Mouse (Mus musculus): ENCODE measurements around the gene Epha4.

Epha4 gene

DNA sequence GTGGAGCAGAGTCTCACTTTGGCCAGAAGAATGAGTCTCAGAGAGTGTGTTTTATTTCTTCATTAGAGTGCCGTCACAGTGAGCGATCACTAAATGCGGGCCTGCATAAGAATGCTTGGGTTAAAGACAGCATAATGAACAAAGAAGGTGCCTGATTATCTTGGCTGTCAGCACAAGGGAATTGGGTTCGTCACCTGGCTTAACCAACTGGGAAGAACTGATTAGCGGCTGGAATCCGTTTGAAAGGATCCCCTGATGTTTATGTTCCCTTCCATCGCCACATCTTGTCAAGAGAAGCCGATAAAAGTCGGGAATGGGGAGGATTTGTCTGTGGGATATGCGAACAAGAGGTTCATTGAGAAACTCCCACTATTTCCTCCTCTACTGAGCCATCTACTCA lies 74.4 kb downstream of the Epha4 start:
- DNase-seq, result no peak

DNA sequence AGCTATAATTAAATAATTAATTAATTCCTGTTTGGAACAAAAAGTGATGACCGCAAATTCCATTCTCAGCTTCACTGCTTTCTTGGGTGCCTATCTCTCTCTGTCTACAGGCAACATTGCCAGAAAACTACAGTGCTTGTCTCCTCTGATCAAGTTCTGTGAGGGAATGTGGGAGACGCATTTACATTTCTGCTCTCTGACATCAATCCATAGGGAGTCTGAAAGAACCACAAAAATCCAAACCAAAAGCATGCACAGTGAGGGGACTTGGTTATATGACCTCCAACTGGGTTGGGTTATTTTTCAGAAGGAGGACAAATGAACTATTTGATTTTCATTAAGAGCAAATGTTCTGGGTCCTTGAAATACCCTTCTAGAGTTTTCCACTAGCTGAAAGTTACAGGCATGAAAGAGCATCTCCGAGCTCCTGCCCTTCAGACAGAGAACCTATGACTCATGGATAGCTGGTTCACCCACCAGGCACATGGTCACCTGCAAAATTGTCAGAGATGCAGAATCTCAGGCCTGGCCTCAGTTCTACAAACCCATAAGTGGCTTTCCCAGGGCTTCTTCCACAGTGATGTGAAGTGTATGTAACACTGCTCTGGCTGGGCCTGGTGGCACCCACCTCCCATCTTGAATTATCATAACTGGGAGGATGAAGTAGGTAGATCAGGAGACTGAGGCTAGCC lies 75.4 kb downstream of the Epha4 start:
- DNase-seq, result no peak

DNA sequence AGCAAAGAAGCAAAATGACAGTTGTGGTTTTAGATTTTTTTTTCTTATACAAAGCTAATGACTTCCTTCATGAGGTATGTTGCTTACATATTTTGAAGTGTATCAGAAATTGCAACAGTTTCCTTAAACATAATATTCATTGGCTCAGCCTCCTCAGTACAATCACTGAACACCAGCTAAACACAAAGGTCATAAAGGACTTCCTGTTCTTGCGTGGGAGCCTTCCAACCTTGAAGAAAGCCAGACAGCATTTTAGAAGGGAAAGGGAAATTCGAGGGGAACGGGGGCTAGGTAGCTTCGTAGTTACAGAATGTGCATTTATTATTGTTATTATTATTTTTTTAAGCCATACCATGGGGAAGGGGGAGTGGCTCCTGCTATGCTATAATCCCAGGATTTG lies 76.2 kb downstream of the Epha4 start:
- no peak for DNase-seq

DNA sequence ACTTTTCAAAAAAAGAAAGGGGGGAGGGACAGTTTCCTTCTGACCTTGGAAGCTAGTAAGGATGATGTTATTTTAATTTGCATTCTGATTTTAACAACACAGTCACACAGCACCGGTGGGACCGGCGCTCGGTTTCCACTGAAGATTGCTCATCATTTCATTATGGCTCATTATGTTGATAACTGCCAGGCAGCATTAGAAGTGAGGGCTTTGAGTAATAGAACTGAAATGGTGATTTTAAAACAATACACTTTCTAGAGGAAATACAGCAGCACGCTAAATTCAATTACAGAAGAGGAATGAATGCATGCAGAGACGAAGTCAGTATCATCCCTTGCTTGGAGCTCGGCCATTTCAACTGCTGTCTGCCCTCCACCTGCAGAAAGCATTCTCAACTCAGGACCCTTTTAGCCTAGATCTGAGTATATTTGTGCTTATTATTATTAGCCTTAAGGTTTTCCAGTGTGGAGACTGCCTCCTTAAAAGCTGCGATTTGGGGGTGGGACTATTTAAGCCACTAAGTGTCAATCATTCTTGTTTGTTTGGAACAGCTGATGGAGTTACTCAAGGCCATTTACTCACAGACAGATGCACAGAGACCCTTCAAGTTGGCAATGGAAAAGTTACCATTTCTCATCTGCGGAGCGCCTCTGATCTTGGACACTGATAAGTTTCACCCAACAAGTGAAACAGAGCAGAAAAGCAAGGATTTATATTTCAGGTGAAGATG lies 76.8 kb downstream of the Epha4 start:
- no peak for DNase-seq

DNA sequence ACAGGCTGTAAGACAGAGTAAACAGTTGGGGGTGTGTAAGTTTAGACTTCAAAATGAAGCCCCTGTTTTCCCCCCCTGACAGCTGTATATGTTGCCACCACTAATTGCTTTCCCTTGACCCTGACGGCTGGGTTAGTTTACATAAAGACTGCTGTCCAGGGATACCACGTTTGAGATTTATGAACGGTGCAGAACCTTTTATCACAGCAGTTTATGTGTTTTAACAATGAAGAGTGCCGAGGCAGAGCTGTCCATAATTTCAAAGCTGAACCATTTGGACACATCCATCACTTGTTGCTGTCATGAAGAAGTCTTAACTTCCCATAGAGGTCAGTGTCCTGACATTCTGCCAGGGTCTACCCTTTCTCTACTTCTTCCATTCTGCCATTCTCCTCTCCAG lies 79.8 kb downstream of the Epha4 start:
- DNase-seq, result no peak

DNA sequence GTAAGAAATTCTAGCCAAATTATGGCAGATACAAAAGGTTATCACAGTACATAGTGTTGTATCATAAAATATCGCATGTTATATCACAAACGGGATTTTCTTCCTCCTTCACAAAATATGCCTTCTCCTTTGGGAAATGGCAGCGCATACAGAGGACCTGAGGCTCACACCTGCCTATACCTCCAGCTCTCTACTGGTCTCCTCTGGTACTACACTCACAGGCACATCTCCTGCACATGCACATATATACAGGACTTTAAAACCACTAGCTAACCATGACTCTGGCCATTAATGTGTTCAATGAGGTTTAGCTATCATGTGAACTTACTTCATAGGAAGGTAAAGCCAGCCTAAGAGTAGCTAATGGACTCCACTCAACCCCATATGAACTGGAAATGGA lies 81.7 kb downstream of the Epha4 start:
- DNase-seq, result no peak

DNA sequence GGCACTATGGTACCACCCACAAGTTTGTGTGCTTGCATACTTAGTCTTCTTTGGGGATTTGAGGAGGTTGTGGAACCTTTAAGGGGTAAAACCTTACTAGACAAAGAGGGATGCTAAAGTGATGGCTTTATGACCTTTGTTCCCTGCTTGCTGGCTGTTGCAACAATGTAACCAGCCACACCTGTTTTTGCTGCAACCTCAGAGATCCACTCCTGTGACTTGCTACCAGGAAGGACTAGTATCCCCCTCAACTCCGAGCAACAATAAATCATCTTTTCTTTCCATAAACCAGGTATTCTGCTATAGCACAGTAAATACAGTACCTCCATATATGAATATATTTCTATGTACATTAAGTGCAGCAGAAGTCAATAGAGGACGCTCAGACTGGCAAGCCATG lies 82.4 kb downstream of the Epha4 start:
- DNase-seq, result no peak

DNA sequence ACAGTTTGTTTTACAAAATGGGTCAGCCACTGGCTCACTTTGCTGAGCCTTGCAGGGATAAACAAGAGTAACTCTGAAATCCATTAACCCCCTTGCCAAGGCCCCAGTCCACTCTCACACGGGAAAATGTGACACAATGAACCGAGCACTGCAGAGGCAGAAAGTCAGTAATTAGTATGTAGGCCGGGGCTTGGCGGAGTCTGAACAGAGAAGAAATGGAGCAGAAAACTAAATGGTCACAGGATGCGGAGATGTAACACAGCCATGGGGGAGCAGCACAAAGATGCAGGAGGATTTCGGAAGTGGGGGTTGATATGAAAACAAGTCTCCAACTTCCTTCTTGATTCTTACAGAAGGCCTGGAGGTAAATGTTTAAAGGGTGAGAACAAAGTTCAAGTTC lies 85.7 kb downstream of the Epha4 start:
- no peak for DNase-seq

DNA sequence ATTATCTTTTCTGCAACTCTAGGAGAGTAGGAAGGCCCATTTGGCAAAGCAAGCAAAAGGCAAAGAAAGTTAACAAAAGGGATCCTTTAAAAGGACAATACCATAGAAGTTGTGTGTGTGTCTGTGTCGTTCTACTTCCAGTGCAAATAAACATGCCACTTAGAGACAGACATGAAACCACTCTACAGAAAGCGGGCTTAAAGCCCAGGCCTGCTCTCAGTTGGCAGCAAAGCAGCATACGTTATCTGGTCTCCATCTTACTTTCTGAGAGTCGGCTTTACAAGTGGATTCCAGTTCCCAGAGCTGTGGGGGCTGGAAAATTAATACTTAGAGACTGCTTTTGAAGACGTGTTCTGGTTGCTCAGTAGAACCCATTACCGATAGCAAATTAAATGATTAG lies 87.9 kb downstream of the Epha4 start:
- DNase-seq, result no peak

DNA sequence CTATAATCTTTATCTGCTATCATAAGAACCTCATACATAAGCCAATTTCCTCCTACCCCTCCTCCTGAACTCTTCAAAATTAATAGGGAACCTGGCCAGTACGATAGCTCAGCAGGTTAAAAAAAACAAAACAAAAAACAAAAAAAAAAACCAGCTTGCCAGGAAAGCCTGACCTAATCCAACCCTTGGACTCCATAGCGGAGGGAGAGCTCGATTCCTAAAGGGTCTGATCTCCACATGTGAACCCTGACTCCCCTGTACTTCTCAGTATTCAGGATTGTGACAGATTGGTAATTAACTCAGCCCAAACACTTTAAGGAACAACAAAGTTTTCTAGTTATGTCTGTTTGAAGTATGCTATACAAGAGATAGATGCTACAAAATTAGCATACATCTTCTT lies 89.7 kb downstream of the Epha4 start:
- DNase-seq, result no peak

DNA sequence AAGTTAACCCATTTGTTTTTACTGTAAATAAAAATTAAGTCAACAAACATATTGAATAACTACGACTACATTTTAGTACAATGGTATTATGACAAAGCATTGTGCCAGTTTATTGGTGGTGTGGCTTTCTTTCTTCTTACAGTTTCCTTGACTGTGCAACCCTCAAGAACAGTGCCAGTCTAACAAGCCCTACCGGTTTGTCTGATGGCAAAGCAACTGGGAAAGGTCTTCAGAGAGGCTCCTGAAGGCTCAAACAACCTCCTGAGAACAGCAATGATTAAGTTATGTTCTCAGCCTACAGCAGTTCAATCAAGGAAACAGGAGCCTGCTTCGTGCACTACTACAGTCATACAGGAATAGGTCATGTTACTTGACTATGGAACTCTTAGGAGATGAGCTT lies 93.8 kb downstream of the Epha4 start:
- DNase-seq, result peak; percentile 27

DNA sequence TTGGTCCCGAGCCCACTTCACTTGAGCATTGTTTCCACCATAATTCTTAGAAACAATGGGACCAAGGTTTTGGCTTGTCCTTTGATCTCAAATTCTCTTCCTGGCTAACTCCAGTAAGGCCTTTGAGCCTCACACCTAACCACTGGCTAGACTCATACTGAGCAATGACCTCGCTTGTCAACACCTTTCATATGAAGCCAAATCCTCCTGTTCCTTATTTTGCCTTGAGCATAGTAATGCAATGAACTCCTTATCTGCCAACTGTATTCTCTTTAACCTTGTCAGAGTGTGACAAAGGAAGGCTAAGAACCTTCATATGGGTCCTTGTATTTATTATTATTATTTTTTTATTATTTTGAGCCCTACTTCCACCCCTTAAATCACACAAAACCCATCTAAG lies 94.5 kb downstream of the Epha4 start:
- DNase-seq, result no peak

DNA sequence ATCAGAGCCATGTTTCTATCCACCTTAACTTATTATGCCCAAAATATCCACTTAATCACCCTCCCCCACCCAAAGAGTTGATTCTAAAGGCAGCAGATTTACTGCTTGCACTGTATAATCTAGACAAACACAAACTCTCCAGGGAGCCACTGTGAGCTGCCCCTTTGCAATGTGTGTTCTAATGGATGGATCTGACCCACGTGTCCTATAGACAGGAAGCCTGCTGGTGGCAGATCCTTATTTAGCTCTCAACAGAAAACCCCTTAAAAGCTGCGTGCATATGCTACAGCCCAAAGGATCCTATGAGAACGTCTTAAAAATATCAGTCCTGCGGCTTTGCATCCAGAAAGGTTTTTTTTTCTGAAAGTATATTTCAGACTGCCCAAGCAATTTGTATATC lies 98.0 kb downstream of the Epha4 start:
- no peak for DNase-seq

DNA sequence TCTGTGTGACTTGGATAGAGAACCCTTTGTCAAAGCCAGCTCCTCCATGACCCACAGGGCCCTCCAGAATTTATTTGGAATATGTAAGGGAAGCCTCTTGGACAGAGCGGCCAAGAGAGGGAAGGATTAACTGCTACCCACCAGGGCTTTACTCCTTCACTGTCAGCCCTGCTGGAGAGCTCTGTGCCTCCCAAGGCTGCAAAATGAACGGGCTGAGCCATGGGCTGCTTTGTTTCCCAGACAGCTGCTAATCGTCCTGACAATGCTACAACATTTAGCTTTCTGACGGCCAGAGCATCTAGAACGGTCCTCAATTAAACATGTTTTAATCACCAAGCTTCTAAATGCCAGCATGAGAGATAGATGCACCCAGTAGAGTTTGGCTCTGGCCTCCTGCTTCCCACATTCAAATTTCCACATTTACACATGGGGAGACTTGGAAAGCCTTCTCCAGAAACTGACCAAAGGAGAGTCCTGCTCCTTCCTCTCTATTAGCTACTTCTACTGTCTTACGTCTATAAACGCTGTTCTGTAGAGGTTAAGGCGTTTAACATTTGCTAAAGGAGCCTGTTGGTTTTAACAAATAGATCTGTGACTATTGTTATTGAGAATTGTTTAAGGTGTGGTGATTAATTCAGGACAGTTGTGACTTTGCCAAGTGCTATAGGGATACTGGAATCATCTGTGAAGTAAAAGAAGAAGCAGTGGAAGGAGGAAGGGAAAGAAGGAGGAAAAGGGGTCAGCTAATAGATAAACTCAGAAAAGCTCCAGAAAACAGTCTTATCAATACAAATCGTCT lies 101.8 kb downstream of the Epha4 start:
- DNase-seq, result no peak

DNA sequence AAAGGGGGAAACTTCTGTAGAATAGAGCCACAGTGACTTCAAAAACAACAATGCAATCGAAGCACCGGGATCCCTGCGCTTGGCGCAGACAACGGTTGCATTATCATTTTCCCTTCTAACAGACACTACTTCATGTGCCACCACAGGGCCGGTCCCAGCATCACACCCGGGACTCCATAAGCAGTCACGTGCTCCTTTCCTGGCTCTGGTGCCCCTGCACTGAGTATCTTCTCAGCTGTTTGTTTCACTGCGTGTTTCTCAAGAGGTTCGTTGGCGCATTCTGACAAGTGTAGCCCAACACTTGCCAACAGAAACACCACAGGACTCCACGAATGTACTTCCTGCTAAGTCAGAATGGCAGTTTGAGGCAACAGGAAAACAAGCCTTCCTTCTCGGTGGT lies 102.6 kb downstream of the Epha4 start:
- peak; percentile 4 for DNase-seq

DNA sequence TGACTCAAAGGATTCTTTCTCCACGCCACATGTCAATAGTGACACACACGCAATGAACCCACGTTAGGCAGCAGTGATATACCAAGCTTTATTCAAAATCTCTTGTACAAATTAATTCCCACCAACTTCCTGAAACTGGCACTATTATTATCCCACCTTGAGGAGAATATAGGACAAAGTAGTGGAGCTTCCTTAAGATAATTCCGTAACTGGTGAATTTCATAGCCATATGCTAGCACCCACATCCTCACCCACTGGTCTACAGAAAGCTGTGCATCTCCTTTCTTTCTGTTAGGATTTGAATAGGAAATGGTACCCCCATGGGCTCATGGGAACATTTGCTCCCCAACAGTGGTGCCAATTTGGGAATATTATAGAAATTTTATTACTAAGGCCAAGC lies 103.7 kb downstream of the Epha4 start:
- no peak for DNase-seq

DNA sequence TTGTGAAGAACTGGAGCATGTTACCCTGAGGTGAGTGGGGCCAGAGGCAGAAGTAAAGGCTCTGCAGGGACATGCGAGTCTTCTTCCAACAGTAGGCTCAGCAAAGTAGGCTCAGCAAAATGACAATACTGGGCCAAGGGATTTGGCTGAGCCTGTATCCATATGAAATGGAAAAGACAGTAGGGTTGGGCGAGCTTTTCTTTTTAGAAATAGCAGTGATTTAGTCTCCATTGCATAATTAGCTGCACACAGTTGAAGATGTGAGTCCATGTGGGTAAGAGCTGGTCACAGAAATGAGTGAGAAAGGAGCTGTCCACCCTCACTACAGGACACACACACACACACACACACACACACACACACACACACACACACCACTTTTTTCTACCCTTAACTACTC lies 104.2 kb downstream of the Epha4 start:
- DNase-seq, result no peak

DNA sequence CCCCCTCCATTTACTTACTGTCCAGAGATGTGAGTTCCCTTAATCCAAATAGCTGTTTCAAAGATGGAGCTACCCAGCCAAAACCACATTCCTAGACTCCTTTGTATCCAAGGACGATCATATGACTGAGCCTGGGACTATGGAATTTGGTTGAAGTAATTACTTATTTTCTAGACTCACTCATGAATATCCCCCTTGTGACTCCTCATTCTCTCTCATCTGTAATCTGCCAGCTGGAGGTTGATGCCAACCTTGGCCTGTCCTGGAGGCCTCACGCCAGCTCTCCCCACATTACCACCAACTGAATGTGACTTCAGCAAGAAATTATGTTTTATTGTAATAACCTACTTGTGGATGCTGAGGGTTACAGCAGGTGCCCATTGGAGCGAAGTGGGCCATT lies 104.7 kb downstream of the Epha4 start:
- DNase-seq, result no peak

DNA sequence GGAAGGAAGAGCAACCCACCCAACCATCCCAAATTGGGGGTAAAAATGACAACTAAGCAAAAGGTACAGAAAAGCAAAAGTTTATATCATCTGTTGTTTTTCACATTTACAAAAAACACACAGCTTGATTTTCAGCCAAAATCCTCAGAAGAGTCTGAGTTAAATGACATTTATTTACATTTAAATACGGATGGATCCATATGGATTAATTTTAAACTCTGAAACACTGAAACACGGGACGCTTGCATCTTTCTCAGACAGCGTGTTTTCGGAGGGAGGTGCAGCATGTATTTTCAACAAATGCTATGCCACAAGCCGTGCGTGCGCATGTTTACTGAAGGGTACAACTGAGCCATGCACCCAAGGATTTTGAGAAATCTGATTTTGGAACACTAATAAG lies 105.4 kb downstream of the Epha4 start:
- DNase-seq, result no peak

DNA sequence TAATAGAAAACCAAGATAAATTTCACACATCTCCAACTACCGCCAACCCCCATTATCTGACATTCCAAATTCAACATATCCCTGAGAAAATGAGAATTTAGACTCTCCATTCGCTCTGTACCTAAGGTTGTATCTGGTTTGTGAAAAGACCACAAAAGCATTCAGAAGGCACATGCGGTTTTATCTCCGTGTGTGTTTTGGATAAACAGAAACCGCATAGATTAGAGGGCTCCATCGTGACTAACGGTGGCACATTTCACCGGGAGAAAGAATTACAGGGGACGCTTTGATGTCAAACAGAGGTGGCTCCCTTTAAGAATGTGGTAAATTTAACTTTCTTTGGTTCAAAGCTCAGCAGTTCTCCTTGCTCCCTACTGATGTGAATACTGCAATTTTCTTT lies 107.5 kb downstream of the Epha4 start:
- DNase-seq, result no peak

DNA sequence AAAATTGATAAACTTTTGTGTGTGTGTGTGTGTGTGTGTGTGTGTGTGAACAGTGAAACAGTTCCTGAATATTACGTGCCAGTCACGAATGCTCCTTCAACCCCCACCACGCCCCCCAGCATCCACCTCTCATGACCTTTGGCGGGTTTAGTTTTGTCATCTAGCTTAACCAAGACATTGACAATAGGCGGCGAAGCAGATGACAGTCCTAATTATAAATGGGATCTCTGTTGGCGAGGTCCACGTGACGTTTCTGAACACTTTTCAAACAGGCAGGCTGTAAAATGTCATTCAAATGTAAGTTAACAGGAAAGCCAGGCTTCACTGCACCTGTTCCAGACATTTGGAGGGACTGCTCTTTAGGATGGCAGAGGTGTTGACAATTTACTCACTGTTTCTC lies 108.3 kb downstream of the Epha4 start:
- DNase-seq, result no peak

DNA sequence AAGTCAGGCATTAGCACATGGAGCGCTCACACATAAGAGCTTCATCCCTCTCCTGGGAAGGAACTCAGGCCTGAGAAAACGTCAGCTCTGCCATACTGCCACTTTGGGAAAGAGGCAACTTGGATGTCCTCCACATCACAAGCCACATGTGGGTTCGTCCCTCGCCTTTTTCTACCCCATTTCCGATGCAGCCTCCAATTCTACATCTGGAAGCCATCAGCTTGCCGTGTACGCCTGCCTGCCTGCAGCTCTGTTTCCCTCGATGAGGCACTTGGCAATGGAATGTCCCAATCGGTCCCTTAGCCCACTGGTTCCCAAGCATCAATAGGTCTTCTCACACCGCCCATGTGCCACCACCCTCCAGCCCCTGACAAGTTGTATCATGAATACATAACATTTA lies 110.4 kb downstream of the Epha4 start:
- no peak for DNase-seq

DNA sequence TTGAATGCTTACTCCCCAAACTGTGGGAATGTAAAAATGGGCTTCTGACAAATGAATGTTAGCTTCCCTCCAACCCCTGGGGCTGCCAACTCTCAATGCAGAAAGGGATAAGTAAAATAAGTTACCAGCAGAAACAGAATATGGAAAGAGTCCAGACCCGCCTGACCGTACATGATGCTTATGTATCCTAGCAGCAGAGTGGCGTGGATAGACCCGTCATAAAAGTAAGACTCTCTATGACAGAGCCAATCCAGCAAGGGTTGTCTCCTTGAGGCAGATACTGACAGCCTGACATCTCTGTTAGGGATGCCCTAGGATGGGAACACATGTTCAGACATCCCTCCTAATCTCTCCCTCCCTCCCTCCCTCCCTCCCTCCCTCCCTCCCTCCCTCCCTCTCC lies 111.9 kb downstream of the Epha4 start:
- no peak for DNase-seq

DNA sequence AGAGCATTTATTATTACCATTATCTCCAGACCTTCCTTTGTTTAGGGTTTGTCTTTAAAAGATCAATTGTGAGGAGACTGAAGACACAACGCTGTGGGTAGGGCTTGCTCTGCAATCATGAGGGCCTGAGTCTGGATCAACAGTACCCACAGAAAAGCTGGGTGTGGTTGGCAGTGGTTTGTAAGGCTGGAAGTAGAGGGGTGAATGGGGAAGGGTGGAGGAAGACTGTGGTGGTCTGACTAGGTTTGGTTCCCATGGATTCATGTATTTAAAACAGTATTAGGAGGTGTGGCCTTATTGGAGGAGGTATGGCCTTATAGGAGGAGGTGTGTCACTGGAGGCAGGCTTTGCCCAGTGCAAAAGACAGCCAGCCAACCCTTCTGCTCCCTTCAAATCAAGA lies 113.4 kb downstream of the Epha4 start:
- DNase-seq, result no peak
